Mouse (Mus musculus) leukemia stem cell, adult 10-12 weeks (primary cell): ENCODE results near the gene Vmn1r179. TPM values are rescaled to one million over a fixed set of nuclear protein-coding genes. Genes with fewer than 3 reads are reported as not detected.

Experiments
- polyA plus RNA-seq: library from polyadenylated mRNA; stranded (reverse); fragments of >175 nt; gene quantifications from 2 replicates; pipeline ENCODE4 v1.2.3, GENCODE M21; 2012; ENCODE audit warnings: low replicate concordance

Vmn1r179 gene
- polyA plus RNA-seq = not detected in 2 replicates

DNA sequence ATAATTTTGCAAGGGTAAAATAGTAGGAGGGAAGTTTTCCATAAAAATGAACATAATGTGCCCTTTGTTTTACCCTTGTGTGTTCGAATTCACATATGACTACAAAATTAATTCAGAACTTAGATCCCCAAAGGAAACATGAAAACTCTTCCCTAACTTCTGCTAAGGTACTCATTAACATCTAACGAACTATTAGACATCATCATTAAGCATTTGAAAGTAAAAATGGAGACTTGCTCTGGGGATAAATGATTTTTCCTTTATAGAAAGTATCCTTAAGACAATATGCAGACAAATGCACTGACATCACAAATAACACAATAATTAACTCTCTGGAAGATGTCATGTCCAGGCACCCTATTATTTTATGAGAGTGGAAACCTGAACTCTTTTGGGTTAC is at the start of gene Vmn1r179:
Gene Vmn1r179, plus strand, starts transcription at position 301 of the 400 bp plus-strand sequence.

DNA sequence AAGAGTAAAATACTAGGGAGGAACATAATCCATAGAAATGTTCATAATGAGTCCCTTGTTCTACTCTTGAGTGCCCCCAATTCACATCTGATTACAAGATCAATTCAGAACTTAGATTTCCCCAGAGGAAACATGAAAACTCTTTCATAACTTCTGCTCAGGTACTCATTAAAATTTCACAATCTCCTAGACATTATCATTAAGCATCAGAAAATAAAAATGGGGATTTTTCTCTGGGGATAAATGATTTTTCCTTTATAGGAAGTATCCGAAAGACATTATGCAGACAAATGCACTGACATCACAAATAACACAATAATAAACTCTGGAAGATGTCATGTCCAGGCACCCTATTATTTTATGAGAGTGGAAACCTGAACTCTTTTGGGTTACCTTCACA is 35.1 kb upstream of the Vmn1r179 start, which contains the start of gene Vmn1r178:
Gene Vmn1r178, plus strand, starts transcription at position 301 of the 400 bp plus-strand sequence.

DNA sequence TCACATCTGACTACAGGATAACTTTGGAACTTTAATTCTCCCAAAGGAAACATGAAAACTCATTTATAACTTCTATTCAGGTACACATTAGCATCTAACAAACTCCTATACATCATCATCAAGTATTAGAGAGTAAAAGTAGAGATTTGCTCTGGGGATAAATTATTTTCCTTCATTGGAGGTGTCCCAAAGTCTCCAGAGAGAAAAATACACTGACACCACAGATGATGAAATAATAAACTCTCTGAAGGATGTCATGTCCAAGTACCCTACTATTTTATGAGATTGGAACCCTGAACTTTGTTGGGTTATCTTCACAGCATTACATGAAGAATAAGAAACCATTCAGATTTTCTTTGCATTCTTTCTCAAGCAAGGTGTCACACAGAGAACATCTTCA is 23.6 kb downstream of the Vmn1r179 start, which contains the start of gene Vmn1r180:
Gene Vmn1r180, plus strand, starts transcription at position 301 of the 400 bp plus-strand sequence.

DNA sequence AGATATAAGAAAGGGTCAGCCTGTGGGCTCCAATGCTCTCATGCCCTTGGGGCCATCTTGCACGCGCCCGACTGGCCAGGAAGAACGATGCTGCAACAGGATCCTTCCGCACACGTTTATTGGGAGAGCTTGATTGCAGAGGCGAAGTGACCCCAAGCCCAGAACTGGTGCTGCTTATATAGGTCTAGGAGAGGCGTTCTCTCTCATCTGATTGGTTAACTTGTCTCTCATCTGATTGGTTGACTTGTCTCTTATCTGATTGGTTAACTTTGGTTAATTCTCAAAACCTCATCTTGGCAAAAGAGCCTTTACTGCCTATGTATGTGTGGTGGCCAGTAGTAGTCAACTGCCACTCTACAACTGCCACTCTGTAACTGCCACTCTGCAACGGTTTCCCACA is 47.5 kb downstream of the Vmn1r179 start, which contains the start of gene Vmn1r181:
Gene Vmn1r181, plus strand, starts transcription at position 301 of the 400 bp plus-strand sequence.

Other genes with a start within 250 kb of the Vmn1r179 start
- not detected in 2 replicates for gene Vmn1r173, start 226.3 kb upstream of the Vmn1r179 start, polyA plus RNA-seq
- not detected in 2 replicates for gene Vmn1r174, start 174.7 kb upstream of the Vmn1r179 start, polyA plus RNA-seq
- gene Vmn1r175, start 116.3 kb upstream of the Vmn1r179 start, polyA plus RNA-seq = not detected in 2 replicates
- gene Vmn1r176, start 89.6 kb upstream of the Vmn1r179 start, polyA plus RNA-seq = not detected in 2 replicates
- gene Vmn1r177, start 60.5 kb upstream of the Vmn1r179 start, polyA plus RNA-seq = not detected in 2 replicates
- not detected in 2 replicates for gene Vmn1r178, start 35.0 kb upstream of the Vmn1r179 start, polyA plus RNA-seq
- gene Vmn1r180, start 23.7 kb downstream of the Vmn1r179 start, polyA plus RNA-seq = not detected in 2 replicates
- not detected in 2 replicates for gene Vmn1r181, start 47.6 kb downstream of the Vmn1r179 start, polyA plus RNA-seq
- not detected in 2 replicates for gene V1rd19, start 74.7 kb downstream of the Vmn1r179 start, polyA plus RNA-seq
- gene Vmn1r183, start 126.3 kb downstream of the Vmn1r179 start, polyA plus RNA-seq = 0.02 TPM in 1 of 2 replicates, not detected in the other
- 7.8 and 16.9 TPM in 2 replicates for gene Zfp180, start 154.9 kb downstream of the Vmn1r179 start, polyA plus RNA-seq
- 0.11 and 0.33 TPM in 2 replicates for gene Zfp112, start 185.3 kb downstream of the Vmn1r179 start, polyA plus RNA-seq
- 0.20 and 0.44 TPM in 2 replicates for gene Zfp235, start 207.2 kb downstream of the Vmn1r179 start, polyA plus RNA-seq
- gene Zfp114, start 248.1 kb downstream of the Vmn1r179 start, polyA plus RNA-seq = 0.41 TPM in 1 of 2 replicates, not detected in the other